8 mouse cellular contexts compared by ENCODE assay signal in the genomic region with DNA sequence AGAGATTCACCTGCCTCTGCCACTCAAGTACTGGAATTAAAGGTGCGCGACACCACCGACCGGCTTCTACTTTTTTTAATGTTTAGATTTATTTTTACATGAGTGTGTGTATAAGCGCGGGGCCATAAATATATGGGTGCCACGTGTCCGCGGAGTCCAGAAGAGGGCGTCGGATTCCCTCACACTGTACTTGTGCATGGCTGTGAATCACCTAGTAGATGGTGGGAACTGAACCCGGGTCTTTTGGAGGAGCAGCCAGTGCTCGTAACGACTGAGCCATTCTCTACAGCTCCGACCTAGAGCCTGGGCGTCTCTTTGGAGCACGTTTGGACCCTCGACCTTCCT. TPM values are rescaled to one million over a fixed set of nuclear protein-coding genes. Genes with fewer than 3 reads are reported as not detected.
DNase-seq lines count a peak whose midpoint lies in the region; ATAC-seq and TF ChIP-seq lines count a peak whose summit lies in the region.

No protein-coding gene starts in this region.

- peak overlapping the region; percentile 78 for H3K9ac ChIP-seq in lung, embryonic 15.5 days
- peak overlapping the region; percentile 57 for H3K9ac ChIP-seq in embryonic facial prominence, embryonic 14.5 days (ENCODE audit: low read depth, low read length)
- H3K9ac ChIP-seq in intestine, postnatal 0 days (ENCODE audit: low read depth, low read length), result no peak overlapping the region
- H3K9ac ChIP-seq in neural tube, embryonic 12.5 days, result no peak overlapping the region

- H3K4me3 ChIP-seq in lung, embryonic 15.5 days, result peak overlapping the region; percentile 73
- peak overlapping the region; percentile 61 for H3K4me3 ChIP-seq in embryonic facial prominence, embryonic 14.5 days (ENCODE audit: low read depth, low read length)
- H3K4me3 ChIP-seq in intestine, postnatal 0 days (ENCODE audit: low read depth, low read length), result peak overlapping the region; percentile 67
- peak overlapping the region; percentile 67 for H3K4me3 ChIP-seq in neural tube, embryonic 12.5 days

- peak overlapping the region; percentile 95; the same call in 1 of the 2 replicates for H3K27ac ChIP-seq in lung, embryonic 15.5 days
- H3K27ac ChIP-seq in embryonic facial prominence, embryonic 14.5 days (replicated peaks; ENCODE audit: low read depth, low read length), result peak overlapping the region; percentile 74
- peak overlapping the region; percentile 1; the same call in 1 of the 2 replicates for H3K27ac ChIP-seq in intestine, postnatal 0 days (ENCODE audit: low read depth, low read length)
- H3K27ac ChIP-seq in neural tube, embryonic 12.5 days, result 0 out of 2 replicates have a peak overlapping the region, but pooled peaks have one; percentile 57

- WGBS in lung, embryonic 15.5 days, result 1% methylated on average over 18 of the region's 18 CpGs
- WGBS in embryonic facial prominence, embryonic 14.5 days, result 2% methylated on average over 18 of the region's 18 CpGs
- WGBS in intestine, postnatal 0 days, result under 1% methylated on average over 18 of the region's 18 CpGs
- 3% methylated on average over 18 of the region's 18 CpGs for WGBS in neural tube, embryonic 12.5 days

- H3K4me2 ChIP-seq in lung, embryonic 15.5 days, result peak overlapping the region; percentile 76
- H3K4me2 ChIP-seq in embryonic facial prominence, embryonic 14.5 days (ENCODE audit: low read depth, low read length), result peak overlapping the region; percentile 60
- H3K4me2 ChIP-seq in intestine, postnatal 0 days (replicated peaks; ENCODE audit: low read depth), result peak overlapping the region; percentile 53
- H3K4me2 ChIP-seq in neural tube, embryonic 12.5 days (replicated peaks), result peak overlapping the region; percentile 60

- peak; percentile 62 for TF ChIP-seq CTCF in intestine, postnatal 0 days (IDR thresholded peaks at IDR 0.05; ENCODE audit: low read depth)

- H3K9me3 ChIP-seq in lung, embryonic 15.5 days, result no peaks in the 10 kb centered on the region
- no peaks in the 10 kb centered on the region for H3K9me3 ChIP-seq in embryonic facial prominence, embryonic 14.5 days (ENCODE audit: control insufficient read depth, low read length)
- H3K9me3 ChIP-seq in intestine, postnatal 0 days (ENCODE audit: control insufficient read depth), result no peaks in the 10 kb centered on the region
- H3K9me3 ChIP-seq in neural tube, embryonic 12.5 days, result no peaks in the 10 kb centered on the region

- peaks cover 4% of the 10 kb centered on the region; the same call in 1 of the 2 replicates for H3K27me3 ChIP-seq in lung, embryonic 15.5 days
- H3K27me3 ChIP-seq in embryonic facial prominence, embryonic 14.5 days (replicated peaks; ENCODE audit: control insufficient read depth, insufficient read depth, low read length), result peaks cover 10% of the 10 kb centered on the region
- peaks cover under 1% of the 10 kb centered on the region; the same call in 1 of the 2 replicates for H3K27me3 ChIP-seq in intestine, postnatal 0 days (replicated peaks; ENCODE audit: control insufficient read depth, insufficient read depth, low read length)
- H3K27me3 ChIP-seq in neural tube, embryonic 12.5 days (replicated peaks), result peaks cover 13% of the 10 kb centered on the region

- no peaks in the 10 kb centered on the region for H3K36me3 ChIP-seq in lung, embryonic 15.5 days
- H3K36me3 ChIP-seq in embryonic facial prominence, embryonic 14.5 days (ENCODE audit: control insufficient read depth, insufficient read depth, low read length), result no peaks in the 10 kb centered on the region
- no peaks in the 10 kb centered on the region for H3K36me3 ChIP-seq in intestine, postnatal 0 days (ENCODE audit: control insufficient read depth, insufficient read depth)
- no peaks in the 10 kb centered on the region for H3K36me3 ChIP-seq in neural tube, embryonic 12.5 days

- ATAC-seq in lung, embryonic 15.5 days (ENCODE audit: borderline replicate concordance, extremely low read depth, low FRiP score, low TSS enrichment), result peak; percentile 62
- peak; percentile 66 for ATAC-seq in embryonic facial prominence, embryonic 14.5 days (ENCODE audit: low read depth)
- peak; percentile 50 for ATAC-seq in intestine, postnatal 0 days
- ATAC-seq in neural tube, embryonic 12.5 days (ENCODE audit: low FRiP score, low read depth), result peak; percentile 69

- DNase-seq in lung, adult 18-20 months, result no peak
- DNase-seq in embryonic facial prominence, embryonic 14.5 days (ENCODE audit: low spot score), result no peak
- DNase-seq in thymus, postnatal 10 days (ENCODE audit: low spot score in 2 of 2), result no peak
- DNase-seq in embryo, embryonic 10.5 days (ENCODE audit: low spot score), result no peak
- no peak for DNase-seq in kidney, adult 11 months

- H3K4me1 ChIP-seq in lung, embryonic 15.5 days, result peaks cover 12% of the 10 kb centered on the region
- H3K4me1 ChIP-seq in embryonic facial prominence, embryonic 14.5 days (ENCODE audit: control insufficient read depth, insufficient read depth, low read length), result peaks cover 5% of the 10 kb centered on the region; the same call in 1 of the 2 replicates
- no peaks in the 10 kb centered on the region for H3K4me1 ChIP-seq in intestine, postnatal 0 days (replicated peaks; ENCODE audit: control insufficient read depth, insufficient read depth, low read length)
- peaks cover 7% of the 10 kb centered on the region; the same call in 1 of the 2 replicates for H3K4me1 ChIP-seq in neural tube, embryonic 12.5 days

RNA-seq across cellular contexts. Expression of gene Swsap1, which starts 0.4 kb away (rescaled TPM):
- 6.5 and 6.7 TPM in 2 replicates for polyA plus RNA-seq in lung, embryonic 15.5 days (2015; fragmentation: Nextera tagmentation; extraction: Ambion mirVana)
- 9.5 and 10.1 TPM in 2 replicates for polyA plus RNA-seq in embryonic facial prominence, embryonic 14.5 days (2014; fragmentation: Nextera tagmentation; extraction: Ambion mirVana)
- 4.6 and 4.8 TPM in 2 replicates for polyA plus RNA-seq in intestine, postnatal 0 days (2015; fragmentation: Nextera tagmentation; extraction: Ambion mirVana)
- 8.1 and 9.7 TPM in 2 replicates for polyA plus RNA-seq in neural tube, embryonic 12.5 days (2016; fragmentation: Nextera tagmentation; extraction: Ambion mirVana)

RNA-seq across cellular contexts. Expression of gene Epor, which starts 8.1 kb away (rescaled TPM):
- 6.8 and 7.3 TPM in 2 replicates for polyA plus RNA-seq in lung, embryonic 15.5 days (2015; fragmentation: Nextera tagmentation; extraction: Ambion mirVana)
- 4.4 and 4.7 TPM in 2 replicates for polyA plus RNA-seq in embryonic facial prominence, embryonic 14.5 days (2014; fragmentation: Nextera tagmentation; extraction: Ambion mirVana)
- 3.2 and 3.8 TPM in 2 replicates for polyA plus RNA-seq in intestine, postnatal 0 days (2015; fragmentation: Nextera tagmentation; extraction: Ambion mirVana)
- 3.5 and 4.0 TPM in 2 replicates for polyA plus RNA-seq in neural tube, embryonic 12.5 days (2016; fragmentation: Nextera tagmentation; extraction: Ambion mirVana)

RNA-seq across cellular contexts. Expression of gene Plppr2, which starts 18.4 kb away (rescaled TPM):
- polyA plus RNA-seq in lung, embryonic 15.5 days (2015; fragmentation: Nextera tagmentation; extraction: Ambion mirVana), result 7.8 and 8.0 TPM in 2 replicates
- polyA plus RNA-seq in embryonic facial prominence, embryonic 14.5 days (2014; fragmentation: Nextera tagmentation; extraction: Ambion mirVana), result 10.5 and 14.4 TPM in 2 replicates
- polyA plus RNA-seq in intestine, postnatal 0 days (2015; fragmentation: Nextera tagmentation; extraction: Ambion mirVana), result 2.9 and 3.2 TPM in 2 replicates
- polyA plus RNA-seq in neural tube, embryonic 12.5 days (2016; fragmentation: Nextera tagmentation; extraction: Ambion mirVana), result 53.3 and 56.2 TPM in 2 replicates

RNA-seq across cellular contexts. Expression of gene Tmem205, which starts 27.8 kb away (rescaled TPM):
- polyA plus RNA-seq in lung, embryonic 15.5 days (2015; fragmentation: Nextera tagmentation; extraction: Ambion mirVana), result 51.9 and 52.6 TPM in 2 replicates
- polyA plus RNA-seq in embryonic facial prominence, embryonic 14.5 days (2014; fragmentation: Nextera tagmentation; extraction: Ambion mirVana), result 53.3 and 53.7 TPM in 2 replicates
- polyA plus RNA-seq in intestine, postnatal 0 days (2015; fragmentation: Nextera tagmentation; extraction: Ambion mirVana), result 83.1 and 88.2 TPM in 2 replicates
- 36.1 and 42.3 TPM in 2 replicates for polyA plus RNA-seq in neural tube, embryonic 12.5 days (2016; fragmentation: Nextera tagmentation; extraction: Ambion mirVana)

RNA-seq across cellular contexts. Expression of gene Ccdc159, which starts 27.9 kb away (rescaled TPM):
- polyA plus RNA-seq in lung, embryonic 15.5 days (2015; fragmentation: Nextera tagmentation; extraction: Ambion mirVana), result 3.2 and 4.6 TPM in 2 replicates
- 2.8 and 3.0 TPM in 2 replicates for polyA plus RNA-seq in embryonic facial prominence, embryonic 14.5 days (2014; fragmentation: Nextera tagmentation; extraction: Ambion mirVana)
- 0.63 and 0.99 TPM in 2 replicates for polyA plus RNA-seq in intestine, postnatal 0 days (2015; fragmentation: Nextera tagmentation; extraction: Ambion mirVana)
- 6.4 and 6.6 TPM in 2 replicates for polyA plus RNA-seq in neural tube, embryonic 12.5 days (2016; fragmentation: Nextera tagmentation; extraction: Ambion mirVana)

Comparison
In these comparisons a context has a peak if more than half of its experiments do, and no peak if none do; other contexts are left out.
1. H3K27ac ChIP-seq: peak in every context shown above with its lines; median percentile 95 in lung, embryonic 15.5 days; 74 in embryonic facial prominence, embryonic 14.5 days; 57 in neural tube, embryonic 12.5 days; 1 in intestine, postnatal 0 days.
2. H3K9ac ChIP-seq: peak in lung, embryonic 15.5 days (single experiment) and embryonic facial prominence, embryonic 14.5 days (single experiment); none in intestine, postnatal 0 days (single experiment) and neural tube, embryonic 12.5 days (single experiment).
3. Peak in every context shown above with its lines, with median percentiles within 50 percentile points of each other: ATAC-seq, H3K4me2 ChIP-seq and H3K4me3 ChIP-seq.